Mouse (Mus musculus) bone marrow macrophage, adult 2 months (primary cell): ENCODE data around the gene Bach2. TPM values are rescaled to one million over a fixed set of nuclear protein-coding genes. Genes with fewer than 3 reads are reported as not detected.

Experiments used
- H3K27ac ChIP-seq: 2 replicates; pipeline ENCODE4 v1.5.1; 2012; ENCODE audit warnings: low read depth, low read length; ENCODE audit not compliant: insufficient read depth
- H3K4me1 ChIP-seq: 2 replicates; pipeline ENCODE4 v1.6.1; 2012; ENCODE audit warnings: low read length; ENCODE audit not compliant: control insufficient read depth, insufficient read depth
- H3K4me3 ChIP-seq: 2 replicates; pipeline ENCODE4 v1.5.1; 2012; ENCODE audit warnings: mild to moderate bottlenecking, low read length, moderate library complexity; ENCODE audit not compliant: insufficient read depth
- CTCF ChIP-seq: IDR thresholded peaks from 2 replicates; pipeline ENCODE4 v1.5.1; 2012; ENCODE audit warnings: low read depth, mild to moderate bottlenecking, low read length, moderate library complexity
- POLR2A ChIP-seq: IDR thresholded peaks from 2 replicates; pipeline ENCODE4 v1.6.1; 2012; ENCODE audit warnings: mild to moderate bottlenecking, low read depth, low read length, borderline replicate concordance
- polyA plus RNA-seq: library from polyadenylated mRNA; stranded (reverse); fragments of >200 nt; gene quantifications from 2 replicates; pipeline ENCODE4 v1.2.4, GENCODE M21; 2012; ENCODE audit not compliant: missing spikeins, insufficient read depth, insufficient read length

The Bach2 gene
- polyA plus RNA-seq, 1 experiment, result 1.4 TPM

GRCm38 (mm10) chr4:32572118-32572517 is 333.5 kb downstream of the Bach2 start:
- no peak overlapping the region for H3K27ac ChIP-seq
- H3K4me1 ChIP-seq, result peaks cover 36% of the 10 kb centered on the region
- TF ChIP-seq POLR2A (no peak), CTCF (no peak)
- H3K4me3 ChIP-seq, result no peak overlapping the region

GRCm38 (mm10) chr4:32573586-32573985 is 335.0 kb downstream of the Bach2 start:
- TF ChIP-seq POLR2A (no peak), CTCF (no peak)
- no peak overlapping the region for H3K4me3 ChIP-seq
- no peak overlapping the region for H3K27ac ChIP-seq
- peaks cover 36% of the 10 kb centered on the region for H3K4me1 ChIP-seq

GRCm38 (mm10) chr4:32574604-32575003 is 336.0 kb downstream of the Bach2 start:
- peaks cover 28% of the 10 kb centered on the region for H3K4me1 ChIP-seq
- H3K27ac ChIP-seq, result peak overlapping the region; percentile 7; the same call in 1 of the 2 replicates
- no peak overlapping the region for H3K4me3 ChIP-seq
- no peak for TF ChIP-seq POLR2A
- TF ChIP-seq CTCF, result no peak

DNA sequence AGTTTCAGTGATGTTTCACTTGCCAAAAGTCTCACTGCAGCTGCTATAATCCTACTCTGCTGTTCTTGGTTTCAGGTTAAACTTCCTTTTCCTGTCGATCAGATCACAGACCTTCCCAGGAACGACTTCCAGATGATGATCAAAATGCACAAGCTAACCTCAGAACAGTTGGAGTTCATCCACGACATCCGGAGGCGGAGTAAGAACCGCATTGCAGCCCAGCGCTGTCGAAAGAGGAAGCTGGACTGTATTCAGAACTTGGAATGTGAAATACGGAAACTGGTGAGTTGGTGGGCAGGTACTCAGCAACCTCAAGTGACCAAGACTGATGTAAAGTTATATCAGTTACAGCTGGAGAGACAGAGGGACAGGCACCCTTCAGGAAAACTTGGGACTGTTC is 336.6 kb downstream of the Bach2 start:
- Histone ChIP-seq H3K4me1 (peaks cover 27% of the 10 kb centered on the region), H3K4me3 (no peak overlapping the region), H3K27ac (no peak overlapping the region)
- TF ChIP-seq POLR2A, result no peak
- TF ChIP-seq CTCF, result no peak

- H3K4me1 ChIP-seq, result peaks cover 3% of the 10 kb centered on the region
- no peak for TF ChIP-seq CTCF
- no peak for TF ChIP-seq POLR2A
- H3K4me3 ChIP-seq, result no peak overlapping the region
- H3K27ac ChIP-seq, result no peak overlapping the region
Measured at GRCm38 (mm10) chr4:32579850-32580249, 341.2 kb downstream of the Bach2 start.

DNA sequence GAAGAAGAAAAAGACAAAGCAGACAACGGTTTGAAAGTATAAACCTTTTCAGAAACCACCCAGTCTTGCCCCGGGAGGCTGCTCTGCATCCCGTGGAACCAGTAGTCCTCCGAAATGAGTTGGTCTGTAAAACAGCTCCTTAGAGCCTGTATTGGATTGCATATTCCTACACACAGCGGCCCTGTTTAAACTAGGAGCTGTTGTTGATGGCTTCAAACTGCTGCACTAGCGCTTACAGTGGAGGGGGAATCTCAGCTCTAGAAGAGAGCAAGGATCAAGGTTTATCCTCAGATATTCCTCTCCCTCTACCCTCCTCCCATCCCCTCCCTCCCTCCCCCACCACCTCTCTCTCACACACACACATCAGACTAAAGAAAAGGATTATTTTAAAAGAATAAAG is 345.6 kb downstream of the Bach2 start:
- no peak for TF ChIP-seq CTCF
- no peak for TF ChIP-seq POLR2A
- Histone ChIP-seq H3K27ac (no peak overlapping the region), H3K4me1 (peaks cover 6% of the 10 kb centered on the region; the same call in 1 of the 2 replicates), H3K4me3 (no peak overlapping the region)

DNA sequence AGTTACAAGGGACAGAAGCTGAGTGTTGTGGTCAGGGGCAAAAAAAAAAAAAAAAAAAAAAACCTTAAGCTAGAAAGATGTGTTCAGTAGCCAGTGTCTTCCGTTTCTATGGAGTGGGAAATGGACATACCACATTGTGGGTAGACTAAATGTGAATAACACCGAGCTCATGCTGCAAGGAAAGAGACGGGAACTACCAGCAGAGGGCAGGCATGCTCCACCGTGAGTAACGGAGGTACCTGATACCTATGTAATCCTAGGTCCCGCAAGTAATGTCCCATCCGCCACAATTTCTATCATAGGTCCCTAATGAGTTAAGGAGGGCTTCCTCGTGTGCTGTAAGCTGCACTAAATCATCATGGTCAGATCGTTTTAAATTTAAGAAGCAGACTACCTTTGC is 348.0 kb downstream of the Bach2 start:
- peaks cover 6% of the 10 kb centered on the region; the same call in 1 of the 2 replicates for H3K4me1 ChIP-seq
- TF ChIP-seq POLR2A, result no peak
- peak; percentile 59; the same call in 1 of the 2 replicates for TF ChIP-seq CTCF
- no peak overlapping the region for H3K4me3 ChIP-seq
- H3K27ac ChIP-seq, result no peak overlapping the region

DNA sequence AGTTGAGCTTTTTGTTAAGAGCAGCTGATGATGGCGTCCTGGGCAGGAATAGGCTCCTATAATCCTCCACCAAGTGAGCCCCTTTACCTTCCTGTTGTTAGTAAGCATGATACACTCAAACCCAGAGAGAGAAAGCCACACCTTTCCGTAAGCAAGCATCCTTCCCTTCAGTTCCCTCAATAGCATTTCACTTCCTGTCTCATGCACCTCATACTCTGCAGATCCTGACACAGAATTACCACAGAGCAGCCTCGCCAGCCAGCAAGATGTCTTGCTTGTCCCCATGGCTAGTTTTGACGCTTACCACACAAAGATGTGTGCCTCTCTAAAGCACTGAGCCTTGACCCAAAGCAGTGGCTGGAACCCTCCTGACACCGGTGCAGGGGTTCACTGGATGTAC is 348.9 kb downstream of the Bach2 start:
- peaks cover 6% of the 10 kb centered on the region; the same call in 1 of the 2 replicates for H3K4me1 ChIP-seq
- TF ChIP-seq POLR2A (no peak), CTCF (no peak)
- H3K27ac ChIP-seq, result no peak overlapping the region
- H3K4me3 ChIP-seq, result no peak overlapping the region

DNA sequence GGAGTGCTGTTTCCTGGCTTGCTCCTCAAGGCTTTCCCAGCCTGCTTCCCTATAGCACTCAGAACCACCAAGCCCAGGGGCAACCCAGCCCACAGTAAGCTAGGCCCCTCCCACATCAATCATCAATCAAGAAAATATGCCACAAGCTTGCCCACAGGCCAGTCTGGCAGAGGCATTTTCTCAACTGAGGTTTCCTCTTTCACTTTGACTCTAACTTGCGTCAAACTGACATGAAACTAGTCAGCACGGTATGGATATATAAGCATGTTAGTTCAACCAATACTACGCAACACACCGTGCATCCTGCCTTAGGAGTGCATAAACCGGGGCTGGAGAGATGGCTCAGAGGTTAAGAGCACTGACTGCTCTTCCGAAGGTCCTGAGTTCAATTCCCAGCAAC is 349.6 kb downstream of the Bach2 start:
- no peak overlapping the region for H3K27ac ChIP-seq
- no peak overlapping the region; the same call in 1 of the 2 replicates for H3K4me3 ChIP-seq
- TF ChIP-seq POLR2A (no peak), CTCF (no peak)
- H3K4me1 ChIP-seq, result peaks cover 6% of the 10 kb centered on the region; the same call in 1 of the 2 replicates

GRCm38 (mm10) chr4:32601135-32601534 is 362.5 kb downstream of the Bach2 start:
- H3K4me1 ChIP-seq, result no peaks in the 10 kb centered on the region
- TF ChIP-seq POLR2A (no peak), CTCF (no peak)
- H3K4me3 ChIP-seq, result no peak overlapping the region
- H3K27ac ChIP-seq, result no peak overlapping the region

DNA sequence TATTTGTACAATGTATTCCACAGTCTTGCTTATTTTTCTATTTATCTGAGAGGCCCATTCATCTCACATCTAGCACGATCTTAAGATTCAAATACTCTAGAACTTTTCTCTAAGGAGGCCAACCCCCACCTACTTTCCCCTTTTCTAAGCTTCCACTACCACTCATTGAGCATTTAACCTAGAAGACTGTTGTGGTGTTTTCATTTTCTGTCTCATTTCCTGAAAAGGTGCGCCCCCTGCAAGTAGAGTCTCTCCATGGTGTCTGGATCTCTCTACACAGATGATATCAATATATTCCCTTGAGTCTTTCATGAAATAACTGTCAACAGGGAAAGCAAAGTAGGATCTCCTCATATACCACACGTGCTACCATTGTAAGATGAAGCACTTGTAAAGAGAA is 364.1 kb downstream of the Bach2 start, which contains the start of gene Gja10:
Gene Gja10, minus strand, starts transcription at position 101 of the 400 bp plus-strand sequence.
- TF ChIP-seq POLR2A, result no peak
- no peak for TF ChIP-seq CTCF
- Histone ChIP-seq H3K27ac (no peak within 1 kb of the TSS), H3K4me1 (no peaks in the 10 kb centered on the region), H3K4me3 (no peak within 1 kb of the TSS)
